Mouse (Mus musculus): ENCODE results near the gene Git2. TPM values are rescaled to one million over a fixed set of nuclear protein-coding genes. Genes with fewer than 3 reads are reported as not detected.
A peak's percentile ranks its signal among the peaks of the same experiment; 100 is the strongest.

The Git2 gene
- total RNA-seq, 2 experiments from 2014 or later: 20.7 to 26.7 TPM

GRCm38 (mm10) chr5:114796299-114797012, 21.1 kb upstream of the Git2 start:
- DNase-seq: no peak

- DNase-seq: no peak
These were observed 20.3 kb upstream of the Git2 start for GRCm38 (mm10) chr5:114795653-114796052.

GRCm38 (mm10) chr5:114795231-114795630, 19.9 kb upstream of the Git2 start:
- DNase-seq: no peak

- no peak for DNase-seq
These were observed 19.3 kb upstream of the Git2 start for GRCm38 (mm10) chr5:114794609-114795008.

- peak; percentile 61 to 74 for DNase-seq
These were observed 18.0 kb upstream of the Git2 start for GRCm38 (mm10) chr5:114793317-114793716.

GRCm38 (mm10) chr5:114785196-114785595, 9.9 kb upstream of the Git2 start:
- DNase-seq: no peak

- DNase-seq: peak; percentile 77
These were observed 9.4 kb upstream of the Git2 start for GRCm38 (mm10) chr5:114784622-114785165.

GRCm38 (mm10) chr5:114783405-114784163, 8.3 kb upstream of the Git2 start:
- no peak for DNase-seq

GRCm38 (mm10) chr5:114782991-114783390, 7.7 kb upstream of the Git2 start:
- no peak for DNase-seq

- DNase-seq: no peak
These were observed 5.6 kb upstream of the Git2 start for GRCm38 (mm10) chr5:114780912-114781311.

GRCm38 (mm10) chr5:114779956-114780489, 4.7 kb upstream of the Git2 start:
- DNase-seq: no peak

- DNase-seq: no peak
These were observed 857 bp upstream of the Git2 start for GRCm38 (mm10) chr5:114776174-114776573.

- peak; percentile 92 to 95 for DNase-seq
These were observed 790 bp downstream of the Git2 start, which contains the start of gene Ankrd13a for GRCm38 (mm10) chr5:114774403-114775051. Ankrd13a (plus strand) TSS chr5:114774677.

- DNase-seq: peak in 1 of 2 experiments; percentile 69
These were observed 1.5 kb downstream of the Git2 start for GRCm38 (mm10) chr5:114773780-114774179.

GRCm38 (mm10) chr5:114773211-114773710, 2.1 kb downstream of the Git2 start:
- DNase-seq: peak; percentile 97 to 99

- DNase-seq: peak; percentile 64 to 72
These were observed 2.7 kb downstream of the Git2 start for GRCm38 (mm10) chr5:114772456-114773203.

GRCm38 (mm10) chr5:114771796-114772195, 3.5 kb downstream of the Git2 start:
- DNase-seq: peak in 1 of 2 experiments; percentile 31

- no peak for DNase-seq
These were observed 5.5 kb downstream of the Git2 start for GRCm38 (mm10) chr5:114769786-114770185.

- DNase-seq: no peak
These were observed 8.1 kb downstream of the Git2 start for GRCm38 (mm10) chr5:114767185-114767584.

- DNase-seq: no peak
These were observed 8.6 kb downstream of the Git2 start for GRCm38 (mm10) chr5:114766686-114767085.
